ENCODE assay signal across 8 mouse cellular contexts in genomic region chr12:113073420-113074328, GRCm38 (mm10). TPM values are rescaled to one million over a fixed set of nuclear protein-coding genes. Genes with fewer than 3 reads are reported as not detected.
A peak's percentile ranks its signal among the peaks of the same experiment; 100 is the strongest.
DNase-seq lines count a peak whose midpoint lies in the region; ATAC-seq and TF ChIP-seq lines count a peak whose summit lies in the region.

No protein-coding gene starts in this region.

- ATAC-seq in forebrain, embryonic 16.5 days = peak; percentile 29
- ATAC-seq in midbrain, embryonic 13.5 days = peak; percentile 48

- no peaks in the 10 kb centered on the region for H3K9me3 ChIP-seq in forebrain, embryonic 16.5 days (ENCODE audit: control insufficient read depth, low read length)
- no peaks in the 10 kb centered on the region for H3K9me3 ChIP-seq in midbrain, embryonic 13.5 days

- peaks cover 16% of the 10 kb centered on the region for H3K36me3 ChIP-seq in forebrain, embryonic 16.5 days (ENCODE audit: control insufficient read depth, insufficient read depth)
- peaks cover 35% of the 10 kb centered on the region for H3K36me3 ChIP-seq in midbrain, embryonic 13.5 days
- no peaks in the 10 kb centered on the region for H3K36me3 ChIP-seq in thymus, adult 2 months (ENCODE audit: control insufficient read depth, insufficient read depth, low read length)

- H3K9ac ChIP-seq in forebrain, embryonic 16.5 days (replicated peaks; ENCODE audit: low read depth, low read length) = peak overlapping the region; percentile 67
- H3K9ac ChIP-seq in midbrain, embryonic 13.5 days (replicated peaks) = peak overlapping the region; percentile 79

- peak; percentile 36 for DNase-seq in gastrocnemius, adult 18-20 months (ENCODE audit: low spot score)
- no peak for DNase-seq in gastrocnemius, adult 8-10 months (ENCODE audit: low spot score in 2 of 2)
- peak; percentile 16 to 24 for DNase-seq in B cell, adult 2 months
- DNase-seq in kidney, postnatal 14 days = peak; percentile 16
- DNase-seq in thymus, adult 2 months = peak; percentile 33

- TF ChIP-seq CTCF in thymus, adult 2 months (IDR thresholded peaks at IDR 0.05; ENCODE audit: borderline replicate concordance, control insufficient read depth, extremely low read depth, insufficient read depth, low read length, poor library complexity) = no peak

- H3K4me3 ChIP-seq in brown adipose tissue, adult 24 weeks (ENCODE audit: insufficient read depth, low read depth, low read length) = peak overlapping the region; percentile 72
- peak overlapping the region; percentile 46 for H3K4me3 ChIP-seq in forebrain, embryonic 16.5 days (replicated peaks; ENCODE audit: low read length)
- H3K4me3 ChIP-seq in midbrain, embryonic 13.5 days (replicated peaks) = peak overlapping the region; percentile 52
- H3K4me3 ChIP-seq in thymus, adult 2 months (ENCODE audit: control insufficient read depth, insufficient read depth, low read length) = peak overlapping the region; percentile 54

- 12% methylated on average over 15 of the region's 15 CpGs for WGBS in forebrain, embryonic 16.5 days
- 13% methylated on average over 15 of the region's 15 CpGs for WGBS in midbrain, embryonic 13.5 days
- 17% methylated on average over 15 of the region's 15 CpGs for WGBS in thymus, adult 2 months

- H3K27ac ChIP-seq in brown adipose tissue, adult 24 weeks (replicated peaks; ENCODE audit: low read depth, low read length) = no peak overlapping the region
- H3K27ac ChIP-seq in forebrain, embryonic 16.5 days (ENCODE audit: low read length) = peak overlapping the region; percentile 92
- peak overlapping the region; percentile 95 for H3K27ac ChIP-seq in midbrain, embryonic 13.5 days
- peak overlapping the region; percentile 46; the same call in 1 of the 2 replicates for H3K27ac ChIP-seq in thymus, adult 2 months (ENCODE audit: control insufficient read depth, insufficient read depth, low read length)

- H3K27me3 ChIP-seq in forebrain, embryonic 16.5 days (replicated peaks; ENCODE audit: control insufficient read depth, insufficient read depth, low read length) = no peaks in the 10 kb centered on the region
- no peaks in the 10 kb centered on the region for H3K27me3 ChIP-seq in midbrain, embryonic 13.5 days
- H3K27me3 ChIP-seq in thymus, adult 2 months (ENCODE audit: control insufficient read depth, insufficient read depth, low read length) = no peaks in the 10 kb centered on the region

- H3K4me2 ChIP-seq in forebrain, embryonic 16.5 days (ENCODE audit: low read length) = peak overlapping the region; percentile 64
- peak overlapping the region; percentile 96 for H3K4me2 ChIP-seq in midbrain, embryonic 13.5 days (replicated peaks)

- no peaks in the 10 kb centered on the region for H3K4me1 ChIP-seq in brown adipose tissue, adult 24 weeks (ENCODE audit: control insufficient read depth, insufficient read depth, insufficient read length, low read length)
- H3K4me1 ChIP-seq in forebrain, embryonic 16.5 days (replicated peaks; ENCODE audit: control insufficient read depth, insufficient read depth, low read length) = peaks cover 17% of the 10 kb centered on the region
- peaks cover 25% of the 10 kb centered on the region for H3K4me1 ChIP-seq in midbrain, embryonic 13.5 days (replicated peaks)
- peaks cover 18% of the 10 kb centered on the region for H3K4me1 ChIP-seq in thymus, adult 2 months (replicated peaks; ENCODE audit: control insufficient read depth, insufficient read depth, low read length)

- TF ChIP-seq POLR2A in thymus, adult 2 months (IDR thresholded peaks at IDR 0.05; ENCODE audit: control insufficient read depth, extremely low read depth, insufficient read depth, low read length, poor library complexity) = no peak

RNA-seq across cellular contexts. Expression of gene Tex22, which starts 0.6 kb away (rescaled TPM):
- under 1 TPM in 1 of 2 experiments, not detected in 1; 0.27 TPM for total RNA-seq in gastrocnemius, adult 18-20 months (2021)
- total RNA-seq in gastrocnemius, adult 8-10 months (2022) = not detected
- polyA plus RNA-seq in brown adipose tissue, adult 24 weeks (2012; ENCODE audit: insufficient read depth, insufficient read length, missing spikeins) = not detected in 2 replicates
- polyA plus RNA-seq in forebrain, embryonic 16.5 days (2015; fragmentation: Nextera tagmentation; extraction: Ambion mirVana) = not detected in 2 replicates
- 0.20 TPM in 1 of 2 replicates, not detected in the other for polyA plus RNA-seq in midbrain, embryonic 13.5 days (2015; fragmentation: Nextera tagmentation; extraction: Ambion mirVana)
- 0.31 and 0.66 TPM in 2 replicates for polyA plus RNA-seq in thymus, adult 2 months (2012; rRNA removed)

RNA-seq across cellular contexts. Expression of gene Mta1, which starts 24.4 kb away (rescaled TPM):
- 10 to 100 TPM; 38.0 to 41.7 TPM for total RNA-seq in gastrocnemius, adult 18-20 months (2021)
- 10 to 100 TPM; 38.7 to 43.3 (median 41.8) TPM for total RNA-seq in gastrocnemius, adult 8-10 months (2022)
- polyA plus RNA-seq in brown adipose tissue, adult 24 weeks (2012; ENCODE audit: insufficient read depth, insufficient read length, missing spikeins) = 19.6 and 20.6 TPM in 2 replicates
- 15.6 and 17.2 TPM in 2 replicates for polyA plus RNA-seq in forebrain, embryonic 16.5 days (2015; fragmentation: Nextera tagmentation; extraction: Ambion mirVana)
- polyA plus RNA-seq in midbrain, embryonic 13.5 days (2015; fragmentation: Nextera tagmentation; extraction: Ambion mirVana) = 17.2 and 17.4 TPM in 2 replicates
- 163 and 208 TPM in 2 replicates for polyA plus RNA-seq in thymus, adult 2 months (2012; rRNA removed)

RNA-seq across cellular contexts. Expression of gene Pacs2, which starts 59.4 kb away (rescaled TPM):
- 10 to 100 TPM; 33.7 to 35.0 TPM for total RNA-seq in gastrocnemius, adult 18-20 months (2021)
- total RNA-seq in gastrocnemius, adult 8-10 months (2022) = 10 to 100 TPM; 32.6 to 36.9 (median 36.3) TPM
- polyA plus RNA-seq in brown adipose tissue, adult 24 weeks (2012; ENCODE audit: insufficient read depth, insufficient read length, missing spikeins) = 8.8 and 15.8 TPM in 2 replicates
- polyA plus RNA-seq in forebrain, embryonic 16.5 days (2015; fragmentation: Nextera tagmentation; extraction: Ambion mirVana) = 21.7 and 23.2 TPM in 2 replicates
- 23.8 and 26.5 TPM in 2 replicates for polyA plus RNA-seq in midbrain, embryonic 13.5 days (2015; fragmentation: Nextera tagmentation; extraction: Ambion mirVana)
- 60.3 and 66.6 TPM in 2 replicates for polyA plus RNA-seq in thymus, adult 2 months (2012; rRNA removed)

Comparison
In these comparisons a context has a peak if more than half of its experiments do, and no peak if none do; other contexts are left out.
1. DNase-seq: peak in gastrocnemius, adult 18-20 months (single experiment), B cell, adult 2 months (2 of 2), kidney, postnatal 14 days (single experiment) and thymus, adult 2 months (single experiment); none in gastrocnemius, adult 8-10 months (0 of 2).
2. Peak in every context shown above with its lines, with median percentiles within 50 percentile points of each other: H3K4me3 ChIP-seq.